Mouse (Mus musculus): ENCODE measurements around the gene Tagap.

DNA sequence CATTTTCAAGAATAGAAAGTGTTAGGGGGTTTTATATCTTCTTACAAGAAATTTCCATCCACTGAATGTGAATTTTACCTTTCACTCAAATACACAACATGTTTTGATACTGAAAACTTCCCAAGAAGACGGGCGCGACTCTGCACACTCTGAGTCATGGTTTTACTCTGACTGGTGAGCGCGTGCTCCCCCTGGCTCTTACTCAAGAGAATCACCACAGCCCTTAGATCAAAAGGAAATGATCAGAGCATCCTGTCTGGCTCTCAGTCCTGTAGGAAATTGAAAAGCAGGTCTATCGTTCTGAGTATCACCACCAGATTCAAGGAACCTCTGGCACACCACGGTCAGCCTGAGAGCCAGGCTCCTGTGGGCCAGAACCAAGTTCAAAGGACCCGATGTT, 13.8 kb downstream of the Tagap start:
- TF ChIP-seq TAL1 (IDR thresholded peaks at IDR 0.05; ENCODE audit: low read length) (no peak), GATA1 (IDR thresholded peaks at IDR 0.05; ENCODE audit: low read length) (no peak)
